Mouse (Mus musculus) retina, embryonic 14.5 days (tissue): ENCODE measurements around the gene Foxp3.

Experiments used
- DNase-seq: peaks from one replicate; pipeline ENCODE4 v3.0.0-alpha.2; 2015; ENCODE audit warnings: low spot score

The Foxp3 gene

GRCm38 (mm10) chrX:7573176-7574086 is at the start of gene Foxp3:
Foxp3 (plus strand) TSS chrX:7573644.
- peak; percentile 43 for DNase-seq

- no peak for DNase-seq
Observed at GRCm38 (mm10) chrX:7524961-7525360, 48.5 kb upstream of the Foxp3 start.

- no peak for DNase-seq
Observed at GRCm38 (mm10) chrX:7553474-7553873, 20.0 kb upstream of the Foxp3 start.

- DNase-seq, result no peak
Observed at GRCm38 (mm10) chrX:7563076-7563475, 10.4 kb upstream of the Foxp3 start.

GRCm38 (mm10) chrX:7566352-7566751 is 7.1 kb upstream of the Foxp3 start:
- no peak for DNase-seq

- DNase-seq, result no peak
Observed at GRCm38 (mm10) chrX:7567491-7567890, 6.0 kb upstream of the Foxp3 start.

- no peak for DNase-seq
Observed at GRCm38 (mm10) chrX:7570481-7571175, 2.8 kb upstream of the Foxp3 start.

- no peak for DNase-seq
Observed at GRCm38 (mm10) chrX:7571565-7572136, 1.8 kb upstream of the Foxp3 start.

GRCm38 (mm10) chrX:7572466-7572865 is 978 bp upstream of the Foxp3 start:
- no peak for DNase-seq

GRCm38 (mm10) chrX:7574087-7574884 is 842 bp downstream of the Foxp3 start, which contains the start of gene Ppp1r3f:
Ppp1r3f (minus strand) TSS chrX:7574283.
- peak; percentile 89 for DNase-seq

- no peak for DNase-seq
Observed at GRCm38 (mm10) chrX:7574885-7575231, 1.4 kb downstream of the Foxp3 start.

- no peak for DNase-seq
Observed at GRCm38 (mm10) chrX:7581151-7581550, 7.7 kb downstream of the Foxp3 start.

GRCm38 (mm10) chrX:7583881-7584280 is 10.4 kb downstream of the Foxp3 start:
- DNase-seq, result no peak

- DNase-seq, result no peak
Observed at GRCm38 (mm10) chrX:7586356-7586755, 12.9 kb downstream of the Foxp3 start.

- DNase-seq, result no peak
Observed at GRCm38 (mm10) chrX:7595371-7595770, 21.9 kb downstream of the Foxp3 start.

- DNase-seq, result no peak
Observed at GRCm38 (mm10) chrX:7604004-7604403, 30.6 kb downstream of the Foxp3 start.

GRCm38 (mm10) chrX:7604879-7605574 is 31.6 kb downstream of the Foxp3 start, which contains the start of gene Ccdc22:
Ccdc22 (minus strand) TSS chrX:7605517.
- DNase-seq, result peak; percentile 86

- DNase-seq, result no peak
Observed at GRCm38 (mm10) chrX:7605575-7605941, 32.1 kb downstream of the Foxp3 start.

GRCm38 (mm10) chrX:7606783-7607182 is 33.3 kb downstream of the Foxp3 start, which contains the start of gene Cacna1f:
Cacna1f (plus strand) TSS chrX:7607083.
- DNase-seq, result no peak

GRCm38 (mm10) chrX:7610035-7610434 is 36.6 kb downstream of the Foxp3 start:
- no peak for DNase-seq

GRCm38 (mm10) chrX:7610536-7611258 is 37.3 kb downstream of the Foxp3 start:
- peak; percentile 38 for DNase-seq
